Mouse (Mus musculus): ENCODE measurements around the gene Dnmbp. TPM values are rescaled to one million over a fixed set of nuclear protein-coding genes. Genes with fewer than 3 reads are reported as not detected.
"Not testable (repeated sequence)": the region's sequence is repeated elsewhere in the genome, so short reads cannot be mapped to it uniquely, and the experiment has no call there.

Gene Dnmbp
- polyA plus RNA-seq, 1 experiment from 2014 or later = 16.6 TPM

DNA sequence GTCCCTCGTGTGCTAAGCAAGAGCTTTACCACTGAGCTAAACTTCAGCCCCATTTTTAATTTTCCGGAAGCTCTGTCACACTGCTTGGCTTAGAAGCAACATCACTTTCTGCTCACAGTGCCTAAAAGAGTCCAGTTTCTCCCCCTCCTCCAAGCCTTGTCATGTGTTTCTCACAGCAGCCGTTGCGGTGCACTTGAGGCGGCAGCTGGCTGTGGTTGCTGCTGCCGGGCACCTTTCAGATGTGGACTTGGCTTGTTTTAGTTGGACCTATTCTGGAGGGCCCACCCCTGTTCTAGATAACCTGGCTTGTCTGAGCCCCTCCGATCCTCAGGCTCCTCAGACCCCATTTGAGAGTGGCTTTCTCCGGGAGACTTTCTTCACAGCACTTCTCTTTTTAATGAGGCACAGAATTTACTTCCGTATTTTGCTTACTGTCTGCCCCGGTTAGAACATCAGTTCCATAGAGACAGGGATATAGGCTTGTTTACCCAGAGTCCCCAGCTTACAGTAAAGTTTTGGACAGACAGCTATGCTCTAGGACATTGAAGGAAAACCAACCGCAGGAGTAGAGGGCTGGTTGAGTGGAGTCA lies 25.6 kb upstream of the Dnmbp start:
- 88% methylated on average over 11 of the region's 11 CpGs for WGBS
- Histone ChIP-seq H3K9me3 (no peaks in the 10 kb centered on the region), H3K4me3 (no peak overlapping the region), H3K36me3 (no peaks in the 10 kb centered on the region), H3K27me3 (peaks cover 26% of the 10 kb centered on the region), H3K27ac (replicated peaks) (no peak overlapping the region), H3K9ac (replicated peaks) (no peak overlapping the region), H3K4me2 (replicated peaks) (no peak overlapping the region), H3K4me1 (0 out of 2 replicates have a peak, but pooled peaks cover 4% of the 10 kb centered on the region)
- ATAC-seq (ENCODE audit: low FRiP score, low read depth) = no peak

DNA sequence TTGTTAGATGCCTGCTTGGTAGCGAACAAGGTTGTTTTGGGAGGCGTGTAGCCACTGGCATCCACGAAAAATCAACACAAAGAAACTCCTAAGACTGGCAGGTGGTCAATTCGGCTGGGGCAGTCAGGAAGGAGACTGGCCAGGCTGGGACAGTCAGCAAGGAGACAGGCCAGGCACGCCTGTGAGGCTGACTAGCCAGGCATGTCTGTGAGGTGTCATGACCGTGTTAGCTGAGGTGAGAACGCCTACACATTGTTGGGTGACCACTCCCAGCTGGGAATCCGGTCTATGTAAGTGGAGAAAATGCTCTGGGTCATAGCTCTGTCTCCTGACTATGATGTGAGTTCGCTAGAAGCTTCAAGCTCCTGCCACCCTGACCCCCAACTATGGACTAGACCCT lies 22.8 kb upstream of the Dnmbp start:
- Histone ChIP-seq H3K9me3 (no peaks in the 10 kb centered on the region), H3K27ac (replicated peaks) (no peak overlapping the region), H3K4me2 (replicated peaks) (no peak overlapping the region), H3K27me3 (peaks cover 26% of the 10 kb centered on the region), H3K4me1 (no peaks in the 10 kb centered on the region), H3K36me3 (no peaks in the 10 kb centered on the region), H3K9ac (replicated peaks) (no peak overlapping the region), H3K4me3 (no peak overlapping the region)
- 70% methylated on average over 9 of the region's 9 CpGs for WGBS
- no peak for ATAC-seq (ENCODE audit: low FRiP score, low read depth)

DNA sequence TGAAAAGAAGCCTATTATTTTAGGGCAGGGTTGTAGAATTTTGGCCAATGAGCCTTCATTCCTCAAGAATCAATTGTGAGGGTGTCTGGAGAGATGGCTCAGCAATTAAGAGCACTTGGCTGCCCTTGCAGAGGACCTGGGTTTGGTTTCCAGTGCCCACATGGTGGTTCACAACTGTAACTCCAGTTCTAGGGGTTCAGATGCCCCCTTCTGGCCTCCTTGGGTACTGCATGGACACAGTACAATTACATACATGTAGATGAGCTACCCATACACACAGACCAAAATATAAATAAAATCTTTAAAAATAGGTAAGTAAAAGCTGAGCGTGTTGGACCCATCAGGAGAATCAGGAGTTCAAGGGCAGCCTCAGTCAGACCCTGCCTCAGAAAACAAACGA lies 21.2 kb upstream of the Dnmbp start:
- Histone ChIP-seq H3K4me1 (no peaks in the 10 kb centered on the region), H3K27ac (replicated peaks) (no peak overlapping the region), H3K27me3 (peaks cover 22% of the 10 kb centered on the region), H3K9ac (replicated peaks) (no peak overlapping the region), H3K36me3 (no peaks in the 10 kb centered on the region), H3K9me3 (no peaks in the 10 kb centered on the region), H3K4me3 (no peak overlapping the region), H3K4me2 (replicated peaks) (no peak overlapping the region)
- WGBS = 77% methylated on average over 2 of the region's 2 CpGs
- no peak for ATAC-seq (ENCODE audit: low FRiP score, low read depth)

- 89% methylated on average over 11 of the region's 11 CpGs for WGBS
- peaks cover 13% of the 10 kb centered on the region; the same call in 1 of the 2 replicates for H3K27me3 ChIP-seq
- no peaks in the 10 kb centered on the region for H3K36me3 ChIP-seq
- H3K9ac ChIP-seq (replicated peaks) = no peak overlapping the region
- H3K27ac ChIP-seq (replicated peaks) = no peak overlapping the region
- ATAC-seq (ENCODE audit: low FRiP score, low read depth) = no peak
- no peaks in the 10 kb centered on the region for H3K9me3 ChIP-seq
- no peak overlapping the region for H3K4me3 ChIP-seq
- no peaks in the 10 kb centered on the region for H3K4me1 ChIP-seq
- no peak overlapping the region for H3K4me2 ChIP-seq (replicated peaks)
Measured at GRCm38 (mm10) chr19:43960014-43960413, 20.0 kb upstream of the Dnmbp start.

DNA sequence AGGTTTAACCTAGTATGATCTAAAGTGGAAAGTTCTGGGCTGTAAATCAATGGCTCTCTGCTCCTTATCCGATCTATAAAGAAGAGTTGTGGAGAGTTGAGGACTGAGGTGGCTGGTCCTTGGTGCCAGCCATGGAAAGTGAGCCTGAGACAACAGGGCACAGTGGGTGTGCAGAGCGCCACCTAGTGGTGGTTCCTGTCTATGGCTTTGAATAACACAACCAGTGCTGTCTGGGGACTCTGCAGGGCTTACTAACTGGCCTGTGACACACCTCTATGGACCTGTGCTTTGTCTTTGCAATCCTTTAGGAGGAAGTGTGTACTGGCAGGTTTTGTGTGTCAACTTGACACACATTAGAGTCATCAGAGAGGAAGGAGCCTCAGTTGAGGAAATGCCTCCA lies 19.2 kb upstream of the Dnmbp start:
- H3K4me1 ChIP-seq = no peaks in the 10 kb centered on the region
- no peaks in the 10 kb centered on the region for H3K36me3 ChIP-seq
- ATAC-seq (ENCODE audit: low FRiP score, low read depth) = no peak
- H3K27ac ChIP-seq (replicated peaks) = no peak overlapping the region
- no peak overlapping the region for H3K9ac ChIP-seq (replicated peaks)
- H3K4me3 ChIP-seq = no peak overlapping the region
- no peaks in the 10 kb centered on the region for H3K9me3 ChIP-seq
- no peak overlapping the region for H3K4me2 ChIP-seq (replicated peaks)
- 26% methylated on average over 2 of the region's 2 CpGs for WGBS
- H3K27me3 ChIP-seq = peaks cover 13% of the 10 kb centered on the region; the same call in 1 of the 2 replicates

DNA sequence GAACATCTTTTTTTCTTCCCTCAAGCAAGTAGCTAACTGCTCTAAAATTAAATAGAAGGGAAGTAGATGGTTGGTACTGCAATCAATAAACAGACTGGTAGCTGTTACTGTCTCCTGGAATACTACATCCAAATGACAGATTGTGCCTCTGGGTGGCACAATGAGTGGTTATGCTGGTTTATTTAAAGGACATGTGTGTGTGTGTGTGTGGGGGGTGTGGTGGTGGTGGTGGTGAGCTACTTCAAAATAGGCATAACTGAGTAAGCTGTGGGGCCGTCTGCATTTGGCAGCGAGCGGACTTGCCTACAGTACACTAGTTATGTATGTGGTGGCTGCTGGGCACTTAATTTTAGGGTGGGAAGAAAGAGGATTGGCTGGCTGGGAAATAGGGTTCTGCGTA lies 17.9 kb upstream of the Dnmbp start:
- Histone ChIP-seq H3K9me3 (no peaks in the 10 kb centered on the region), H3K4me3 (no peak overlapping the region), H3K4me2 (replicated peaks) (no peak overlapping the region), H3K4me1 (no peaks in the 10 kb centered on the region), H3K27me3 (peaks cover 7% of the 10 kb centered on the region; the same call in 1 of the 2 replicates), H3K9ac (replicated peaks) (no peak overlapping the region), H3K27ac (replicated peaks) (no peak overlapping the region), H3K36me3 (no peaks in the 10 kb centered on the region)
- WGBS = 87% methylated on average over 4 of the region's 4 CpGs
- ATAC-seq (ENCODE audit: low FRiP score, low read depth) = no peak

- no peaks in the 10 kb centered on the region for H3K9me3 ChIP-seq
- no peaks in the 10 kb centered on the region for H3K4me1 ChIP-seq
- ATAC-seq (ENCODE audit: low FRiP score, low read depth) = no peak
- H3K27me3 ChIP-seq = peaks cover 2% of the 10 kb centered on the region; the same call in 1 of the 2 replicates
- no peak overlapping the region for H3K27ac ChIP-seq (replicated peaks)
- no peak overlapping the region for H3K4me3 ChIP-seq
- 21% methylated on average over 4 of the region's 4 CpGs for WGBS
- no peak overlapping the region for H3K4me2 ChIP-seq (replicated peaks)
- no peak overlapping the region for H3K9ac ChIP-seq (replicated peaks)
- H3K36me3 ChIP-seq = no peaks in the 10 kb centered on the region
Measured at GRCm38 (mm10) chr19:43957402-43957801, 17.4 kb upstream of the Dnmbp start.

DNA sequence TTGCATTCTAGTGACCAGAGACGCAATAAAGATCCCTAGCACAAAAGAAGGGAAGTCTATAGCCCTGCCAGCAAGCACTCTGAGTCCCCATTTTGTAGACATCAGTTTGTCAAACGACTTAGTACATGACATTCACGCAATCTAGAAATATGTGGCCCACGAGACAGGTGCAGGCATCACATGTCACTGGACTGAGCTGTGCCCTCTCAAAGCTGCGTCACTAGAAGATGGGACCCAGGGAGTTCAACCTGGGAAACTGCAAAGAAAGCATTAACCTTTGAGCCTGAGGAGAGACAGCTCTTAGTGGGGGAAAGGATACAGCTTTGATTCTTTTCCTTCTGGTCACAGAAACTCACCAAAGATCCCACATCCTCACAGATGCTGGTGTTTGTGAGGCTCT lies 15.3 kb upstream of the Dnmbp start:
- Histone ChIP-seq H3K36me3 (no peaks in the 10 kb centered on the region), H3K9ac (replicated peaks) (no peak overlapping the region), H3K4me3 (no peak overlapping the region), H3K4me1 (no peaks in the 10 kb centered on the region), H3K27me3 (no peaks in the 10 kb centered on the region), H3K4me2 (replicated peaks) (no peak overlapping the region), H3K9me3 (no peaks in the 10 kb centered on the region), H3K27ac (replicated peaks) (no peak overlapping the region)
- no peak for ATAC-seq (ENCODE audit: low FRiP score, low read depth)
- WGBS = 85% methylated on average over 5 of the region's 5 CpGs

DNA sequence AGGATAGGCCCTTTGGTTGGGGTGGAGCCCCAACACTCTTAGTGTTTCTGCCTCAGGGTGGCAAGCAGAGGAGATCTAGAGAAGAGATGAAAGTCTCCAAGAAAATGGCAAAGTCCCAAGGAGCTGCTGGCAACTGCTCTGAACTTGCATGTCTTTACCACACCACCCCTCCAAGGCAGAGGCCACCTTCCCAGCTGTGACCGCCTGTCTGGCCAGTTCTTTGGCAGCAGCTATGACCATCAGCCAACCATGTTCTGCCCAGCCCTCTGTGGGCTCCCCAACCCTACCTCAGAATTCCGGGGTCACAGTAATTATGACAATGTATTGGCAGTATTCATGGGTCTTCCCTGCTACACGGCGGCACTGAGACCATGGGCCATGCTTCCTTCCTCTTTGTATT lies 14.9 kb upstream of the Dnmbp start:
- WGBS = 86% methylated on average over 4 of the region's 4 CpGs

GRCm38 (mm10) chr19:43952936-43953335 lies 12.9 kb upstream of the Dnmbp start:
- not testable (repeated sequence) for H3K9ac ChIP-seq (replicated peaks); H3K4me1 ChIP-seq; H3K27me3 ChIP-seq; H3K36me3 ChIP-seq; H3K4me3 ChIP-seq; H3K9me3 ChIP-seq; H3K4me2 ChIP-seq (replicated peaks); ATAC-seq (ENCODE audit: low FRiP score, low read depth); H3K27ac ChIP-seq (replicated peaks)
- WGBS = 91% methylated on average over 8 of the region's 8 CpGs

More for the DNA sequence above, 14.9 kb upstream of the Dnmbp start:
- Histone ChIP-seq H3K9ac (replicated peaks) (no peak overlapping the region), H3K36me3 (no peaks in the 10 kb centered on the region), H3K4me2 (replicated peaks) (no peak overlapping the region), H3K9me3 (no peaks in the 10 kb centered on the region), H3K4me1 (no peaks in the 10 kb centered on the region), H3K4me3 (no peak overlapping the region), H3K27me3 (no peaks in the 10 kb centered on the region), H3K27ac (replicated peaks) (no peak overlapping the region)
- ATAC-seq (ENCODE audit: low FRiP score, low read depth) = no peak

GRCm38 (mm10) chr19:43949111-43949810 lies 9.3 kb upstream of the Dnmbp start:
- WGBS = 4% methylated on average over 12 of the region's 12 CpGs

GRCm38 (mm10) chr19:43944566-43944965 lies 4.6 kb upstream of the Dnmbp start:
- no peaks in the 10 kb centered on the region for H3K9me3 ChIP-seq
- H3K27me3 ChIP-seq = no peaks in the 10 kb centered on the region
- H3K4me2 ChIP-seq (replicated peaks) = no peak overlapping the region
- 87% methylated on average over 8 of the region's 8 CpGs for WGBS
- no peak overlapping the region for H3K9ac ChIP-seq (replicated peaks)
- peaks cover 6% of the 10 kb centered on the region; the same call in 1 of the 2 replicates for H3K4me1 ChIP-seq
- ATAC-seq (ENCODE audit: low FRiP score, low read depth) = no peak
- H3K4me3 ChIP-seq = no peak overlapping the region
- H3K27ac ChIP-seq (replicated peaks) = no peak overlapping the region
- no peaks in the 10 kb centered on the region for H3K36me3 ChIP-seq

More at GRCm38 (mm10) chr19:43949111-43949810, 9.3 kb upstream of the Dnmbp start:
- H3K27ac ChIP-seq (replicated peaks) = no peak overlapping the region
- no peak for ATAC-seq (ENCODE audit: low FRiP score, low read depth)
- no peak overlapping the region for H3K4me3 ChIP-seq
- no peaks in the 10 kb centered on the region for H3K36me3 ChIP-seq
- no peaks in the 10 kb centered on the region for H3K9me3 ChIP-seq
- H3K9ac ChIP-seq (replicated peaks) = no peak overlapping the region
- no peaks in the 10 kb centered on the region for H3K27me3 ChIP-seq
- peaks cover 6% of the 10 kb centered on the region; the same call in 1 of the 2 replicates for H3K4me1 ChIP-seq
- no peak overlapping the region for H3K4me2 ChIP-seq (replicated peaks)

All from midbrain, embryonic 12.5 days (tissue).